Mouse (Mus musculus) inflammation-experienced regulatory T-cells (primary cell): ENCODE results near the gene Pcnx4. TPM values are rescaled to one million over a fixed set of nuclear protein-coding genes. Genes with fewer than 3 reads are reported as not detected.

Source experiments
- polyA plus RNA-seq, 2 experiments: library from polyadenylated mRNA; unstranded; fragments of 100-300 nt; shearing (Covaris generic); gene quantifications; one replicate each; pipeline ENCODE4 v1.2.1; 2017

The Pcnx4 gene
- 1 to 10 TPM; 4.6 to 6.1 TPM for polyA plus RNA-seq

GRCm38 (mm10) chr12:72536021-72536597, at the start of gene Pcnx4:
Gene Pcnx4 (plus strand): TSS chr12:72536383.

Other genes starting within 250 kb of the Pcnx4 start
- gene Rtn1, start 127.3 kb upstream of the Pcnx4 start, polyA plus RNA-seq: under 1 TPM; 0.47 to 0.73 TPM
- 1 to 10 TPM in 1 of 2 experiments, not detected in 1; 1.4 TPM for gene Lrrc9, start 94.5 kb upstream of the Pcnx4 start, polyA plus RNA-seq
- 1 to 10 TPM in 1 of 2 experiments, not detected in 1; 2.7 TPM for gene Gm4756, start 113.3 kb downstream of the Pcnx4 start, polyA plus RNA-seq
- 10 to 100 TPM; 80.1 to 95.9 TPM for gene Dhrs7, start 128.5 kb downstream of the Pcnx4 start, polyA plus RNA-seq
- 10 to 100 TPM; 63.0 to 72.1 TPM for gene Ppm1a, start 221.1 kb downstream of the Pcnx4 start, polyA plus RNA-seq